Mouse (Mus musculus): Measurements from ENCODE around the gene Apela.

The Apela gene

GRCm38 (mm10) chr8:65022485-65022884, 14.7 kb downstream of the Apela start:
- in situ Hi-C loops (cut with MboI, MseI), result loop anchor here (25.0 kb wide), 1 partner anchor 1415 kb away; no protein-coding TSS in a partner anchor

DNA sequence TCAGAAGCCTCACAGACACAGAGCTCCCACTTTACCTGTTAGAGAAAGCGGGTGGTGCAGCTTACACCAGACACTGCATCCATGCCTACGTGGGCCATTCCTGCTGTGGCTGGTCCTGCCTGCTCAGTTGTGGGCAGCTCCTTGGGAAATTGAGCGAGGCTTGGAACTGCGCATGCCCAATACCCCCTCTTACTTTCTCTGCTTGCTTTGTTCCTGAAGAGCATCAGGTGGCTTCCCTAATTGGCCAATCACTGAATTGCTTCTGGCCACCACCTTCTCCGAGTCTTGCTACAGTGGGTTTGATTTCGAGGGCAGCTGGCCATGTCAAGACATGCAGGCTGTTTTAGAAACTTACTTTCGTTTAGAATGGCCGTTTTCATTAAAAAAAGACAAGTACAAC, 18.7 kb downstream of the Apela start, which contains the start of the genes Trim61 and Trim60:
Gene Trim61, minus strand, starts transcription at position 101 of the 400 bp plus-strand sequence.
Gene Trim60, minus strand, starts transcription at position 162 of the 400 bp plus-strand sequence.
- in situ Hi-C loops (cut with MboI, MseI), result loop anchor here (25.0 kb wide), 1 partner anchor 1419 kb away; no protein-coding TSS in a partner anchor

DNA sequence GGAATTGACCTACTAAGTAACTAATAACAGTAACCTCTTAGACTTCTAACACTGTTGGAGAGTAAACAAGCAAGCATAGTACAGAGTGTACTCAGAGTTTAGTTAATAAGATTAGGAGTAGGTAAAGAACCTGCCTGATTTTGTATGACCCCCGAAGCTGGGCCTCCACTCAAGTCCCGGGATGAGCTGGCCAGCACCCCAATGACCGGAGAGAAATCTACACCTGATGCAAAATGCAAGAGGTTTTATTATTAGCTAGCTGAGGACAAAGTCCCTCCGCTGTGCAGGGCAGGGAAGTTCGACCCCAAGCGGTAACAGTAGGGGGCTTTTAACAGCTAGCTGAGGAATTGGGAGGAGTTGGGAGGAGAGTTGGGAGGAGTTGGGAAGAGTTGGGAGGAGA, 29.5 kb downstream of the Apela start:
- in situ Hi-C loops (cut with MboI, MseI), result loop anchor here (25.0 kb wide), 1 partner anchor 1430 kb away; no protein-coding TSS in a partner anchor

DNA sequence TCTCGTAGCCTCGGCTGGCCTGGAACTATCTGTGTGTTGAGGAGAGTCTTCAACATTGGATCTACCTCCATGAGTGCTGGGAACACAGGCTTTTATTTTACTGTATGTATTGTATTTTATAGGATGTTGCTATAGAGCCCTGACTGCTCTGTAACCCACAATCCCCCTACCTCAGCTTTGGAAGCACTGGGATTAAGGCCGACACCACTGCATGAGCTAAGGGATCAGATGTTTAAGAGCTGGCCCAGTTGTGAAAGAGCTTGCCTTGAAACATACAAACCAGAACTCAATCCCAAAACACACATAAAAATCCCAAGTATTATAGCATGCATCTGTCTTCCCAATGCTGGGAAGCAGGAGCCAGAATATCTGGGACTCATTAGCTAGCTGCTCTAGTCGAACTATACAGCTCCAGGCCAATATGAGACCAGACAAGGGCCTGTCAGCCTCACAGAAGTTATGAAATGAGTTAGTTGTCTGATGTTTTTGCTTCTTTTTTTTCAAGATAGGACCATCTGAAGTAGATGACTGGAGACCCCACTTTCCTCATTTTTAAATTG, 38.2 kb downstream of the Apela start:
- in situ Hi-C loops (cut with MboI, MseI), result no loop called here

DNA sequence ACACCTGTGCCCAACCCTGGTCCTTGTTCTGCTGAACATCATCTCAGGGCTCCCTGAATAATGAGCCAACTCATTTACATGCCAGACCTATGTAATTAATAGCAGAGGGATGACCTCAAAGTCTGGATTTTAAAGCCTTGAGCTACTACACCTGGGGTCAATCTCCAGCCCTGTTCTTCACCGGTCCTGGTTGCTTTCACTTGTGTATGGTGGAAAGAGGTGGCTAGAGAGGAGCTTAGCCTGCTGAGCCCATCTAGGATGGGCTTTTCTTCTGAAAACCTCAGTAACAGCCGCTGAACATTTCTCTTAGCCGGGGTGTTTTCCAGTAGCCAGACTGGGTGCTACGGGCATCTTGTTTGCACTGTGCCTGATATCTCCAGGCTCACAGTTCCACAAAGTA, 49.4 kb downstream of the Apela start, which contains the start of gene Trim75:
Gene Trim75, minus strand, starts transcription at position 101 of the 400 bp plus-strand sequence.
- in situ Hi-C loops (cut with MboI, MseI), result no loop called here

- in situ Hi-C loops (cut with MboI, MseI), result no loop called here
Observed at GRCm38 (mm10) chr8:64983150-64983897, 53.8 kb downstream of the Apela start.
